Mouse (Mus musculus): ENCODE measurements around the gene Smarcc1. TPM values are rescaled to one million over a fixed set of nuclear protein-coding genes. Genes with fewer than 3 reads are reported as not detected.
"Not testable (repeated sequence)": the region's sequence is repeated elsewhere in the genome, so short reads cannot be mapped to it uniquely, and the experiment has no call there.

Smarcc1 gene
- total and polyA plus RNA-seq, 2 experiments from 2014 or later = 43.0 to 77.1 TPM

GRCm38 (mm10) chr9:110116353-110116976 lies 1.0 kb upstream of the Smarcc1 start:
- no peak for ATAC-seq
- H3K4me1 ChIP-seq (ENCODE audit: insufficient read depth) = peaks cover 7% of the 10 kb centered on the region; the same call in 1 of the 2 replicates
- H3K27ac ChIP-seq (ENCODE audit: low read depth, low read length) = peak overlapping the region; percentile 95
- peaks cover 18% of the 10 kb centered on the region for H3K36me3 ChIP-seq (ENCODE audit: insufficient read depth)
- TF ChIP-seq CTCF (IDR thresholded peaks at IDR 0.05; ENCODE audit: low read depth) = peak; percentile 8; the same call in 1 of the 2 replicates
- peak overlapping the region; percentile 69 for H3K4me2 ChIP-seq (ENCODE audit: low read depth)
- no peaks in the 10 kb centered on the region for H3K9me3 ChIP-seq (ENCODE audit: low read length)
- H3K4me3 ChIP-seq (ENCODE audit: low read depth, low read length) = peak overlapping the region; percentile 67
- WGBS = 5% methylated on average over 10 of the region's 10 CpGs
- H3K27me3 ChIP-seq (ENCODE audit: insufficient read depth, low read length) = no peaks in the 10 kb centered on the region
- no peak for DNase-seq
- peak overlapping the region; percentile 91 for H3K9ac ChIP-seq

GRCm38 (mm10) chr9:110117779-110118139 lies 251 bp downstream of the Smarcc1 start, which contains the start of gene Dhx30:
Gene Dhx30 (minus strand): TSS chr9:110117830.
- Histone ChIP-seq H3K4me3 (ENCODE audit: low read depth, low read length) (peak within 1 kb of the TSS; percentile 67), H3K4me1 (ENCODE audit: insufficient read depth) (peaks cover 7% of the 10 kb centered on the region; the same call in 1 of the 2 replicates), H3K9ac (peak within 1 kb of the TSS; percentile 91), H3K9me3 (ENCODE audit: low read length) (no peaks in the 10 kb centered on the region), H3K36me3 (ENCODE audit: insufficient read depth) (peaks cover 7% of the 10 kb centered on the region), H3K4me2 (ENCODE audit: low read depth) (peak within 1 kb of the TSS; percentile 69), H3K27ac (ENCODE audit: low read depth, low read length) (peak within 1 kb of the TSS; percentile 95), H3K27me3 (ENCODE audit: insufficient read depth, low read length) (no peaks in the 10 kb centered on the region)
- ATAC-seq (peak; percentile 42), DNase-seq (no peak)
- under 1% methylated on average over 17 of the region's 17 CpGs for WGBS
- TF ChIP-seq CTCF (IDR thresholded peaks at IDR 0.05; ENCODE audit: low read depth) = no peak

- Histone ChIP-seq H3K4me3 (ENCODE audit: low read depth, low read length) (peak overlapping the region; percentile 67), H3K9ac (peak overlapping the region; percentile 91), H3K36me3 (ENCODE audit: insufficient read depth) (peaks cover 2% of the 10 kb centered on the region; the same call in 1 of the 2 replicates), H3K4me2 (ENCODE audit: low read depth) (peak overlapping the region; percentile 69), H3K9me3 (ENCODE audit: low read length) (no peaks in the 10 kb centered on the region), H3K4me1 (ENCODE audit: insufficient read depth) (peaks cover 7% of the 10 kb centered on the region; the same call in 1 of the 2 replicates), H3K27ac (ENCODE audit: low read depth, low read length) (peak overlapping the region; percentile 95), H3K27me3 (ENCODE audit: insufficient read depth, low read length) (no peaks in the 10 kb centered on the region)
- DNase-seq (no peak), ATAC-seq (no peak)
- WGBS = 37% methylated on average over 1 of the region's 1 CpGs
- no peak for TF ChIP-seq CTCF (IDR thresholded peaks at IDR 0.05; ENCODE audit: low read depth)
Observed at GRCm38 (mm10) chr9:110118249-110118648, 741 bp downstream of the Smarcc1 start.

GRCm38 (mm10) chr9:110121424-110121823 lies 3.9 kb downstream of the Smarcc1 start:
- H3K9ac ChIP-seq = no peak overlapping the region
- WGBS = 84% methylated on average over 4 of the region's 4 CpGs
- H3K4me3 ChIP-seq (ENCODE audit: low read depth, low read length) = no peak overlapping the region
- H3K4me1 ChIP-seq (ENCODE audit: insufficient read depth) = peaks cover 7% of the 10 kb centered on the region; the same call in 1 of the 2 replicates
- DNase-seq = no peak
- no peaks in the 10 kb centered on the region for H3K27me3 ChIP-seq (ENCODE audit: insufficient read depth, low read length)
- H3K27ac ChIP-seq (ENCODE audit: low read depth, low read length) = no peak overlapping the region
- H3K9me3 ChIP-seq (ENCODE audit: low read length) = no peaks in the 10 kb centered on the region
- H3K4me2 ChIP-seq (ENCODE audit: low read depth) = no peak overlapping the region
- ATAC-seq = no peak
- no peaks in the 10 kb centered on the region for H3K36me3 ChIP-seq (ENCODE audit: insufficient read depth)
- TF ChIP-seq CTCF (IDR thresholded peaks at IDR 0.05; ENCODE audit: low read depth) = no peak

GRCm38 (mm10) chr9:110123322-110123721 lies 5.8 kb downstream of the Smarcc1 start:
- Histone ChIP-seq H3K4me3 (ENCODE audit: low read depth, low read length) (no peak overlapping the region), H3K9ac (no peak overlapping the region), H3K4me1 (ENCODE audit: insufficient read depth) (peaks cover 3% of the 10 kb centered on the region; the same call in 1 of the 2 replicates), H3K9me3 (ENCODE audit: low read length) (no peaks in the 10 kb centered on the region), H3K4me2 (ENCODE audit: low read depth) (no peak overlapping the region), H3K36me3 (ENCODE audit: insufficient read depth) (no peaks in the 10 kb centered on the region), H3K27ac (ENCODE audit: low read depth, low read length) (no peak overlapping the region), H3K27me3 (ENCODE audit: insufficient read depth, low read length) (no peaks in the 10 kb centered on the region)
- WGBS = 86% methylated on average over 2 of the region's 2 CpGs
- no peak for DNase-seq
- ATAC-seq = no peak
- TF ChIP-seq CTCF (IDR thresholded peaks at IDR 0.05; ENCODE audit: low read depth) = no peak

- not testable (repeated sequence) for DNase-seq
- 0 out of 2 replicates have a peak, but pooled peaks have one; percentile 10 for TF ChIP-seq CTCF (IDR thresholded peaks at IDR 0.05; ENCODE audit: low read depth)
Observed at GRCm38 (mm10) chr9:110124008-110124540, 6.6 kb downstream of the Smarcc1 start.

GRCm38 (mm10) chr9:110130896-110131524 lies 13.5 kb downstream of the Smarcc1 start:
- H3K4me1 ChIP-seq (ENCODE audit: insufficient read depth) = peaks cover 4% of the 10 kb centered on the region; the same call in 1 of the 2 replicates
- peak overlapping the region; percentile 61 for H3K4me2 ChIP-seq (ENCODE audit: low read depth)
- TF ChIP-seq CTCF (IDR thresholded peaks at IDR 0.05; ENCODE audit: low read depth) = no peak
- 29% methylated on average over 10 of the region's 10 CpGs for WGBS
- DNase-seq = no peak
- H3K4me3 ChIP-seq (ENCODE audit: low read depth, low read length) = peak overlapping the region; percentile 96
- no peaks in the 10 kb centered on the region for H3K27me3 ChIP-seq (ENCODE audit: insufficient read depth, low read length)
- ATAC-seq = no peak
- no peaks in the 10 kb centered on the region for H3K9me3 ChIP-seq (ENCODE audit: low read length)
- peaks cover 2% of the 10 kb centered on the region; the same call in 1 of the 2 replicates for H3K36me3 ChIP-seq (ENCODE audit: insufficient read depth)
- H3K27ac ChIP-seq (ENCODE audit: low read depth, low read length) = peak overlapping the region; percentile 92
- H3K9ac ChIP-seq = peak overlapping the region; percentile 93

More at GRCm38 (mm10) chr9:110124008-110124540, 6.6 kb downstream of the Smarcc1 start:
- not testable (repeated sequence) for H3K9me3 ChIP-seq (ENCODE audit: low read length); H3K4me3 ChIP-seq (ENCODE audit: low read depth, low read length); H3K4me1 ChIP-seq (ENCODE audit: insufficient read depth); H3K36me3 ChIP-seq (ENCODE audit: insufficient read depth); H3K27me3 ChIP-seq (ENCODE audit: insufficient read depth, low read length); H3K27ac ChIP-seq (ENCODE audit: low read depth, low read length); H3K4me2 ChIP-seq (ENCODE audit: low read depth); ATAC-seq; H3K9ac ChIP-seq
- 60% methylated on average over 2 of the region's 2 CpGs for WGBS
